Mouse (Mus musculus) myocyte (in vitro differentiated cells): ENCODE data around the gene Gm49394. TPM values are rescaled to one million over a fixed set of nuclear protein-coding genes. Genes with fewer than 3 reads are reported as not detected.

ENCODE experiments used
- H3K27me3 ChIP-seq: one replicate; pipeline ENCODE4 v1.6.1; 2011; ENCODE audit not compliant: control insufficient read depth, insufficient read depth, insufficient read length
- H3K36me3 ChIP-seq: one replicate; pipeline ENCODE4 v1.6.1; 2011; ENCODE audit not compliant: control insufficient read depth, insufficient read depth
- H3K4me2 ChIP-seq: one replicate; pipeline ENCODE4 v1.6.1; 2011; ENCODE audit warnings: low read depth, control low read depth
- H3K4me3 ChIP-seq: one replicate; pipeline ENCODE4 v1.5.1; 2011; ENCODE audit warnings: mild to moderate bottlenecking, control low read depth, moderate library complexity
- H3K79me2 ChIP-seq: one replicate; pipeline ENCODE4 v1.6.1; 2011; ENCODE audit not compliant: control insufficient read depth, insufficient read depth
- H3ac ChIP-seq: one replicate; pipeline ENCODE4 v1.6.1; 2011; ENCODE audit not compliant: control insufficient read depth, insufficient read length
- CEBPB ChIP-seq: IDR thresholded peaks from 2 replicates; pipeline ENCODE4 v1.6.1; 2011; ENCODE audit warnings: mild to moderate bottlenecking, moderate library complexity; ENCODE audit not compliant: poor library complexity, insufficient read depth, severe bottlenecking
- MAX ChIP-seq: IDR thresholded peaks from one replicate; pipeline ENCODE4 v1.6.1; 2011; ENCODE audit warnings: low read depth, mild to moderate bottlenecking, control low read depth
- MYOD1 ChIP-seq, 3 experiments: IDR thresholded peaks; one replicate each; pipeline ENCODE4 v1.6.1; 2011; ENCODE audit warnings: control low read depth in 2 of 3, low read depth in 2 of 3, mild to moderate bottlenecking in 2 of 3, moderate library complexity in 1 of 3; ENCODE audit not compliant: insufficient read length in 2 of 3, control insufficient read depth in 1 of 3
- MYOG ChIP-seq, 3 experiments: IDR thresholded peaks; one replicate each; pipeline ENCODE4 v1.6.1; 2011; ENCODE audit warnings: control low read depth in 2 of 3, low read depth in 2 of 3, mild to moderate bottlenecking in 2 of 3; ENCODE audit not compliant: insufficient read length in 2 of 3, control insufficient read depth in 1 of 3, insufficient read depth in 1 of 3
- POLR2A ChIP-seq: IDR thresholded peaks from one replicate; pipeline ENCODE4 v1.6.1; 2011; ENCODE audit warnings: low read depth, mild to moderate bottlenecking, control low read depth, moderate library complexity; ENCODE audit not compliant: insufficient read length
- POLR2AphosphoS2 ChIP-seq: IDR thresholded peaks from one replicate; pipeline ENCODE4 v1.6.1; 2011; ENCODE audit warnings: low read depth, control low read depth; ENCODE audit not compliant: insufficient read length
- REST ChIP-seq: IDR thresholded peaks from one replicate; pipeline ENCODE4 v1.6.1; 2011; ENCODE audit warnings: mild to moderate bottlenecking, control low read depth, moderate library complexity; ENCODE audit not compliant: insufficient read depth, insufficient read length
- SRF ChIP-seq: IDR thresholded peaks from one replicate; pipeline ENCODE4 v1.6.1; 2011; ENCODE audit warnings: low read depth; ENCODE audit not compliant: control insufficient read depth, insufficient read length
- TCF12 ChIP-seq: IDR thresholded peaks from one replicate; pipeline ENCODE4 v1.6.1; 2011; ENCODE audit warnings: mild to moderate bottlenecking, control low read depth; ENCODE audit not compliant: poor library complexity, insufficient read depth, severe bottlenecking
- TCF3 ChIP-seq: IDR thresholded peaks from one replicate; pipeline ENCODE4 v1.6.1; 2011; ENCODE audit warnings: low read depth, control low read depth; ENCODE audit not compliant: insufficient read length
- USF1 ChIP-seq: IDR thresholded peaks from one replicate; pipeline ENCODE4 v1.6.1; 2011; ENCODE audit warnings: low read depth, mild to moderate bottlenecking, control low read depth, moderate library complexity
- polyA plus RNA-seq: library from polyadenylated mRNA; unstranded; fragments of >200 nt; fragmentation: generic; extraction: Trizol; gene quantifications from one replicate; pipeline ENCODE4 v1.2.1, GENCODE M21; 2012; ENCODE audit warnings: missing spikeins

The Gm49394 gene
- polyA plus RNA-seq, 1 experiment = 0.65 TPM

DNA sequence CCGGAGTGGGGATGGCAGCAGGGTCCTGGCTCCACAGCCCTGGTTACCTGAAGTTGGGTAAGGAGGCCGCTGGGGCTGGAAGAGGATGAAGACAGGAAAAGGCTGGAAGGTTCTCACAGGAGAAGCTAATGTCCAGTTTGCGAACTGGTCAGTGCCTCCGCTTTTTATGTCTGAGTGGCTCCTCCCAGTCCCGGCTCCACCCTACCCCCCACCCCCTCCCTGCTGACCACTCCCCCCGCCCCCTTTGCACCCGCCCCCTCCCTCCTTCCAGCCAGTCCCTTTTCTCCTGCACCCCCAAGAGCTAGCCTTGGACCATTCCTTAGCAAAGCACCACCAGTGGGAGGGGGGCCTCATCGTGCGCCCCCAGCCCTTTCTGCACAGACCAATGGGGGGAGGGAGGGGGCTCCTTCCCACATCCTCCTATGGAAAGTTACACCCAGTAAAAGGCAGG, 12.4 kb downstream of the Gm49394 start:
- Histone ChIP-seq H3K36me3 (no peaks in the 10 kb centered on the region), H3K4me2 (peak overlapping the region; percentile 6), H3K79me2 (no peaks in the 10 kb centered on the region), H3ac (no peak overlapping the region), H3K4me3 (peak overlapping the region; percentile 15), H3K27me3 (peaks cover 22% of the 10 kb centered on the region)
- TF ChIP-seq POLR2AphosphoS2 = peak; percentile 27
- peak; percentile 51 for TF ChIP-seq POLR2A
- no peak for TF ChIP-seq USF1
- no peak for TF ChIP-seq MYOG (IDR thresholded peaks at IDR 0.05; ENCODE audit: control insufficient read depth in 1 of 3, insufficient read depth in 1 of 3, insufficient read length in 2 of 3, low read depth in 2 of 3)

DNA sequence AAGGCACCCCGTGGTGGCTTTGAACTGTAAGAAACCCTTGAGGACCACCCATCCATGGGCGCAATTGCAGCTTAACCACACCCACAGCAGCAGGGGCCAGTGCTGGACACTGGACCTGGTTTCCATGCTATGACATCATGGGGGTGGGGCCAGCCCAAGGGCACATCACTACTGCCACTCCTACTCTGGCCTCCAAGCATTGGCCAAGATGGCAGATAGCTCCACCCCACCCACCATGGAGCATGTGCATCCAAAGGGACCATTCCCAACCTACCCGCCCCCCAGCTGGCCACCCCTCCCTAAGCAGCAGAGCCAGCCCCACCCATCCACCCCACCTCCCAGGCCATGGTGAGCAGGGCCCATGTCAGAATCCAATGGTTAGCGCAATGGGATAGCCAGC, 13.7 kb downstream of the Gm49394 start:
- H3K4me3 ChIP-seq = peak overlapping the region; percentile 15

DNA sequence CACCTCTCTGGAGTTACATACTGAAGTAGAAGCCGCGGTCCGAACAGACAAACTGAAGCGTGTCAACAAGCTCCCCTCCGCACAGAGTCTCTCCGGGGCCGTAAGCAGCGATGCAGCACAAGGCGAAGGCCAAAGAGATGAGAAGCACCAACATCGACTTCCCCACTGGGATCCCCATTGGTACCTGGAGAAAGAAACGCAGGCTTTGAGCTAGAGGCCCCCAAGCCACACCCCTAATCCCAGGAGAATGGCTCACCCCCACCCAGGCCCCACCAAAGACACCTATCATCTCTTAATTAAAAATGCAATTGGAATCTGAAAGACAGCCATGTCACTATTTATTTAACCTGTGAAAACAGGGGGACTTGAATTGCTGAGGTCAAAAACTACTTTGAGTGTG, 14.1 kb downstream of the Gm49394 start:
- Histone ChIP-seq H3K4me2 (no peak overlapping the region), H3K27me3 (peaks cover 16% of the 10 kb centered on the region), H3ac (no peak overlapping the region), H3K79me2 (no peaks in the 10 kb centered on the region), H3K4me3 (peak overlapping the region; percentile 15), H3K36me3 (no peaks in the 10 kb centered on the region)
- TF ChIP-seq MAX = no peak
- TF ChIP-seq POLR2AphosphoS2 = no peak
- no peak for TF ChIP-seq CEBPB
- no peak for TF ChIP-seq MYOG (IDR thresholded peaks at IDR 0.05; ENCODE audit: control insufficient read depth in 1 of 3, insufficient read depth in 1 of 3, insufficient read length in 2 of 3, low read depth in 2 of 3)

More for the DNA sequence above, 13.7 kb downstream of the Gm49394 start:
- TF ChIP-seq CEBPB (no peak), MYOD1 (IDR thresholded peaks at IDR 0.05; ENCODE audit: control insufficient read depth in 1 of 3, insufficient read length in 2 of 3, low read depth in 2 of 3) (no peak), POLR2AphosphoS2 (peak; percentile 22), REST (no peak), TCF3 (no peak), TCF12 (no peak), USF1 (no peak), MAX (no peak)
- Histone ChIP-seq H3K36me3 (no peaks in the 10 kb centered on the region), H3K79me2 (no peaks in the 10 kb centered on the region), H3K4me2 (no peak overlapping the region), H3K27me3 (peaks cover 20% of the 10 kb centered on the region), H3ac (no peak overlapping the region)

DNA sequence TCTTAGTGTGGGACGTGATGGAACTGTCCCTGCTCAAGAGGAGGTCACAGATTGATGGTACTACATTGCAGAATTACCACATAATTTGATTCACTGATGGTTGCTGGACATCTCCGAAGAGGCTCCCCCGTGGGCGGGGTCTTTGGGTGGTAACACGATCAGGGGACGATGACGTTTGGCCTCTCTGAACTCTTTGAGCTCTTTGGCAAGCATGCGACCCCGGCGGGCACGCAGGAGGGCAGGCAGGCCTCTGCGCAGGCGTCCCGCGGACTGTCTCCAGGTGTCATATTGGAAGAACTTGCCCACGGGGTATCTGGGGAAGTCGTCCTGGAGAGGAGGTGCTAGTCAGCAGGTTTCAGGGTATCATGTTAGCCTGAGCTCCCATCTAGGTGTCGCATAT, 16.0 kb downstream of the Gm49394 start:
- Histone ChIP-seq H3K36me3 (no peaks in the 10 kb centered on the region), H3K27me3 (peaks cover 7% of the 10 kb centered on the region), H3K4me2 (no peak overlapping the region), H3K79me2 (no peaks in the 10 kb centered on the region), H3K4me3 (no peak overlapping the region), H3ac (no peak overlapping the region)
- TF ChIP-seq POLR2AphosphoS2 = peak; percentile 11
- no peak for TF ChIP-seq USF1

DNA sequence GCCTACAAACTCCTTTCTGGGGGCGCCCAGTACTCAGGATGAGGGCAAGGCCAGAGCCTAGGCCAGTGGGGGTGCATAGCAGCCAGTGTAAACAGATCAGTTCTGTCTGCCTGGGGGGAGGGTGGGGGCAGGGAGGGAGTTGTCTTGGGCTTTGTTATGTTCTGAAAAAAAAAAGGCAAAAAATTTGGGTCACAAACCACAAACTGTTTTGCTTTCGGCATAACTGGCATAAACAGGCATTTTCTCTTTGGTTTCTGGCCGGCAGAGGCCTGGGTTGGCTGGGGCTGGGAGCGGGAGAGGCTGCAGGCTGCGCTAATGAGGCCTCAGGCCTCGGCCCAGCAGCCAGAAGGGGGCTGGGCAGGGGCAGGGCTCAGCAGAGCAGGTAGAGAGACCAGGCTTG, 23.1 kb downstream of the Gm49394 start:
- Histone ChIP-seq H3K36me3 (no peaks in the 10 kb centered on the region), H3K27me3 (no peaks in the 10 kb centered on the region), H3ac (no peak overlapping the region), H3K4me3 (no peak overlapping the region), H3K79me2 (no peaks in the 10 kb centered on the region), H3K4me2 (no peak overlapping the region)
- TF ChIP-seq REST (no peak), TCF12 (no peak), MYOD1 (IDR thresholded peaks at IDR 0.05; ENCODE audit: control insufficient read depth in 1 of 3, insufficient read length in 2 of 3, low read depth in 2 of 3) (no peak), MAX (no peak), SRF (no peak)

DNA sequence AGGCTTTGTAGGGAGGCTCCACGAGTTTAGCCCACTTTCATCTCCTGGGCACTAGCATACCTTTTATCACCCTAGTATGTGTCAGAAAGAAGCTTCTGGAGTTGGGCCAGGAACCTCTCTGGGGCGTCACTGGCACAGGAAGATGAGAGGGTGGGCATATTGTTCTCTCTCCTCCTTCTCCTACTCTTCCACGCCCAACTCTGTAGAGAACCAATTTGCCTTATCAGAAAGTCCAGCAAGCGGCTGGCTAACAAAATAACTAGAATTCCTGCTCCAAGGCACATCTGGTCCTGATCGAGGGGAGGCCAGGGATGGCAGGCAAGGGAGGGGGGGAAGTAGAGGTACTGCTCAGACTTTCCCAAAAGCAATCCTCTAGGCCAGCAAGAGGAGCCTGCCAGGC, 24.7 kb downstream of the Gm49394 start:
- Histone ChIP-seq H3K36me3 (no peaks in the 10 kb centered on the region), H3K4me2 (no peak overlapping the region)

More for the DNA sequence above, 24.7 kb downstream of the Gm49394 start:
- Histone ChIP-seq H3ac (no peak overlapping the region), H3K4me3 (no peak overlapping the region), H3K79me2 (no peaks in the 10 kb centered on the region), H3K27me3 (no peaks in the 10 kb centered on the region)
- TF ChIP-seq TCF12 (no peak), POLR2AphosphoS2 (no peak), MYOD1 (IDR thresholded peaks at IDR 0.05; ENCODE audit: control insufficient read depth in 1 of 3, insufficient read length in 2 of 3, low read depth in 2 of 3) (no peak), MAX (no peak)
